Mouse (Mus musculus) Patski (cell line): ENCODE measurements around the gene Taok1. TPM values are rescaled to one million over a fixed set of nuclear protein-coding genes. Genes with fewer than 3 reads are reported as not detected.

ENCODE experiments used
- ATAC-seq: fragments of 100-300 bp; one replicate; pipeline ENCODE4 v1.8.0; 2021
- CTCF ChIA-PET: fragments of 350-600 bp; sonication (Branson Sonifier 250); formaldehyde crosslinking; loops from one replicate; lab custom pipeline; 2022; ENCODE audit warnings: inconsistent platforms; lab: Charles Lee
- POLR2A ChIA-PET: fragments of 350-600 bp; sonication (Branson Sonifier 250); formaldehyde crosslinking; loops from one replicate; lab custom pipeline; 2022; ENCODE audit warnings: antibody characterized with exemption, inconsistent platforms; lab: Charles Lee
- DNase-seq: peaks from one replicate; pipeline ENCODE4 v3.0.0-alpha.2; 2011; ENCODE audit warnings: low read depth, low spot score
- H3K27me3 ChIP-seq: fragments of 371-371 bp; one replicate; pipeline ENCODE4 v1.5.1; 2021
- CTCF ChIP-seq: fragments of 100-300 bp; IDR thresholded peaks from one replicate; pipeline ENCODE4 v1.5.1; 2021
- in situ Hi-C: fragments of 300-500 bp; cut with MboI; formaldehyde crosslinking; loops from 3 replicates; pipeline ENCODE4 v1.11.1; 2018; ENCODE audit warnings: low pct_unique_long_range_greater_than_20kb, mixed read lengths
- polyA plus RNA-seq: library from polyadenylated mRNA; unstranded; gene quantifications from one replicate; pipeline ENCODE4 v1.2.3, GENCODE M21; 2021

The Taok1 gene
- polyA plus RNA-seq, 1 experiment from 2014 or later = 28.7 TPM

GRCm38 (mm10) chr11:77488771-77489581 is 118.6 kb downstream of the Taok1 start:
- in situ Hi-C loops = no loop called here
- no peak for ATAC-seq
- POLR2A ChIA-PET = interaction anchor here (0.6 to 1.0 kb wide), 2 partner anchors 141 to 1756 kb away, joined by 5 read pairs; partner anchors contain the start of gene Ywhae
- CTCF ChIA-PET = interaction anchor here (1.4 to 3.4 kb wide), 2 partner anchors 12 to 140 kb away, joined by 3 to 13 read pairs; no protein-coding TSS in a partner anchor
- H3K27me3 ChIP-seq = no peaks in the 10 kb centered on the region
- no peak for TF ChIP-seq CTCF
- DNase-seq = no peak

GRCm38 (mm10) chr11:77486798-77487197 is 120.8 kb downstream of the Taok1 start:
- POLR2A ChIA-PET = no interaction called here
- CTCF ChIA-PET = interaction anchor here (1.1 kb wide), 1 partner anchor 13 kb away, joined by 4 read pairs; no protein-coding TSS in a partner anchor
- in situ Hi-C loops = no loop called here
- DNase-seq = no peak
- ATAC-seq = no peak
- no peak for TF ChIP-seq CTCF
- no peaks in the 10 kb centered on the region for H3K27me3 ChIP-seq

- TF ChIP-seq CTCF = no peak
- POLR2A ChIA-PET = no interaction called here
- in situ Hi-C loops = no loop called here
- CTCF ChIA-PET = interaction anchor here (1.3 kb wide), 1 partner anchor 16 kb away, joined by 3 read pairs; no protein-coding TSS in a partner anchor
- DNase-seq (no peak), ATAC-seq (no peak)
- no peaks in the 10 kb centered on the region for H3K27me3 ChIP-seq
Observed at GRCm38 (mm10) chr11:77485229-77485628, 122.4 kb downstream of the Taok1 start.

GRCm38 (mm10) chr11:77483510-77484255 is 123.9 kb downstream of the Taok1 start:
- DNase-seq (no peak), ATAC-seq (no peak)
- H3K27me3 ChIP-seq = no peaks in the 10 kb centered on the region
- no peak for TF ChIP-seq CTCF
- ChIA-PET CTCF (interaction anchor here (0.9 kb wide), 1 partner anchor 44 kb away, joined by 3 read pairs; no protein-coding TSS in a partner anchor), POLR2A (no interaction called here)
- in situ Hi-C loops = no loop called here

GRCm38 (mm10) chr11:77483043-77483442 is 124.6 kb downstream of the Taok1 start:
- POLR2A ChIA-PET = no interaction called here
- in situ Hi-C loops = no loop called here
- H3K27me3 ChIP-seq = no peaks in the 10 kb centered on the region
- DNase-seq (no peak), ATAC-seq (no peak)
- CTCF ChIA-PET = no interaction called here
- TF ChIP-seq CTCF = no peak

Other genes with a start within 250 kb of the Taok1 start
- gene Coro6, start 145.4 kb downstream of the Taok1 start, polyA plus RNA-seq = 18.0 TPM
- 30.0 TPM for gene Ankrd13b, start 118.1 kb downstream of the Taok1 start, polyA plus RNA-seq
- gene Git1, start 114.3 kb downstream of the Taok1 start, polyA plus RNA-seq = 76.8 TPM
- gene Abhd15, start 92.7 kb downstream of the Taok1 start, polyA plus RNA-seq = 0.15 TPM
- 20.5 TPM for gene Trp53i13, start 91.8 kb downstream of the Taok1 start, polyA plus RNA-seq
- not detected for gene Gm10392, start 88.6 kb downstream of the Taok1 start, polyA plus RNA-seq
- 50.3 TPM for gene Nufip2, start 78.3 kb upstream of the Taok1 start, polyA plus RNA-seq
- not detected for gene Cryba1, start 117.5 kb upstream of the Taok1 start, polyA plus RNA-seq
- 166 TPM for gene Myo18a, start 155.4 kb upstream of the Taok1 start, polyA plus RNA-seq
- 0.14 TPM for gene Gm10277, start 179.9 kb upstream of the Taok1 start, polyA plus RNA-seq